Mouse (Mus musculus): ENCODE results near the gene Mipol1.

- TF ChIP-seq CTCF (IDR thresholded peaks at IDR 0.05; ENCODE audit: borderline replicate concordance, insufficient read depth, low read depth, low read length) (no peak), POLR2A (IDR thresholded peaks at IDR 0.05; ENCODE audit: borderline replicate concordance, insufficient read depth, low read length) (no peak)
These were observed 30.8 kb upstream of the Mipol1 start for GRCm38 (mm10) chr12:57199427-57199826.
